Mouse (Mus musculus): ENCODE measurements around the gene Chrdl2. TPM values are rescaled to one million over a fixed set of nuclear protein-coding genes. Genes with fewer than 3 reads are reported as not detected.
A peak's percentile ranks its signal among the peaks of the same experiment; 100 is the strongest.
"Not testable (repeated sequence)": the region's sequence is repeated elsewhere in the genome, so short reads cannot be mapped to it uniquely, and the experiment has no call there.

The Chrdl2 gene
- polyA plus RNA-seq, 1 experiment, result 0.15 TPM

- peaks cover 45% of the 10 kb centered on the region for H3K4me1 ChIP-seq
- no peak overlapping the region for H3K4me3 ChIP-seq (replicated peaks)
- TF ChIP-seq GATA1 (IDR thresholded peaks at IDR 0.05; ENCODE audit: borderline replicate concordance, low read length) (no peak), FLI1 (IDR thresholded peaks at IDR 0.05; ENCODE audit: low read length) (no peak)
- H3K9me3 ChIP-seq, result 0 out of 2 replicates have a peak, but pooled peaks cover 3% of the 10 kb centered on the region
- no peaks in the 10 kb centered on the region for H3K27me3 ChIP-seq (replicated peaks)
- H3K36me3 ChIP-seq (replicated peaks; ENCODE audit: low read length), result peaks cover 40% of the 10 kb centered on the region
Observed at GRCm38 (mm10) chr7:99969151-99969550, 36.8 kb upstream of the Chrdl2 start.

GRCm38 (mm10) chr7:99971926-99972325 lies 34.0 kb upstream of the Chrdl2 start:
- Histone ChIP-seq H3K36me3 (replicated peaks; ENCODE audit: low read length) (peaks cover 26% of the 10 kb centered on the region), H3K27me3 (replicated peaks) (no peaks in the 10 kb centered on the region), H3K4me1 (peaks cover 42% of the 10 kb centered on the region), H3K9me3 (0 out of 2 replicates have a peak, but pooled peaks cover 3% of the 10 kb centered on the region), H3K4me3 (replicated peaks) (no peak overlapping the region)
- no peak for TF ChIP-seq FLI1 (IDR thresholded peaks at IDR 0.05; ENCODE audit: low read length)
- TF ChIP-seq GATA1 (IDR thresholded peaks at IDR 0.05; ENCODE audit: borderline replicate concordance, low read length), result no peak

- Histone ChIP-seq H3K36me3 (replicated peaks; ENCODE audit: low read length) (peaks cover 21% of the 10 kb centered on the region), H3K4me1 (peaks cover 37% of the 10 kb centered on the region)
- H3K4me3 ChIP-seq (replicated peaks); H3K9me3 ChIP-seq; H3K27me3 ChIP-seq (replicated peaks): not testable (repeated sequence)
Observed at GRCm38 (mm10) chr7:99972912-99973311, 33.1 kb upstream of the Chrdl2 start.

- no peak for TF ChIP-seq GATA1 (IDR thresholded peaks at IDR 0.05; ENCODE audit: borderline replicate concordance, low read length)
- TF ChIP-seq FLI1 (IDR thresholded peaks at IDR 0.05; ENCODE audit: low read length), result no peak
- Histone ChIP-seq H3K4me3 (replicated peaks) (no peak overlapping the region), H3K36me3 (replicated peaks; ENCODE audit: low read length) (peaks cover 11% of the 10 kb centered on the region), H3K9me3 (no peaks in the 10 kb centered on the region), H3K4me1 (peaks cover 36% of the 10 kb centered on the region), H3K27me3 (replicated peaks) (no peaks in the 10 kb centered on the region)
Observed at GRCm38 (mm10) chr7:99974208-99974970, 31.6 kb upstream of the Chrdl2 start.

GRCm38 (mm10) chr7:99975819-99976575 lies 30.0 kb upstream of the Chrdl2 start:
- Histone ChIP-seq H3K9me3 (no peaks in the 10 kb centered on the region), H3K4me3 (replicated peaks) (peak overlapping the region; percentile 8), H3K4me1 (peaks cover 38% of the 10 kb centered on the region), H3K36me3 (replicated peaks; ENCODE audit: low read length) (peaks cover 11% of the 10 kb centered on the region), H3K27me3 (replicated peaks) (no peaks in the 10 kb centered on the region)
- TF ChIP-seq GATA1 (IDR thresholded peaks at IDR 0.05; ENCODE audit: borderline replicate concordance, low read length), result no peak
- TF ChIP-seq FLI1 (IDR thresholded peaks at IDR 0.05; ENCODE audit: low read length), result no peak

- H3K4me3 ChIP-seq (replicated peaks), result no peak overlapping the region
- H3K9me3 ChIP-seq, result peaks cover 4% of the 10 kb centered on the region; the same call in 1 of the 2 replicates
- peaks cover 8% of the 10 kb centered on the region for H3K36me3 ChIP-seq (replicated peaks; ENCODE audit: low read length)
- H3K4me1 ChIP-seq, result peaks cover 45% of the 10 kb centered on the region
- TF ChIP-seq GATA1 (IDR thresholded peaks at IDR 0.05; ENCODE audit: borderline replicate concordance, low read length) (no peak), FLI1 (IDR thresholded peaks at IDR 0.05; ENCODE audit: low read length) (no peak)
- peaks cover 1% of the 10 kb centered on the region for H3K27me3 ChIP-seq (replicated peaks)
Observed at GRCm38 (mm10) chr7:99978041-99978440, 27.9 kb upstream of the Chrdl2 start.

- TF ChIP-seq FLI1 (IDR thresholded peaks at IDR 0.05; ENCODE audit: low read length) (no peak), GATA1 (IDR thresholded peaks at IDR 0.05; ENCODE audit: borderline replicate concordance, low read length) (no peak)
- H3K9me3 ChIP-seq, result peaks cover 4% of the 10 kb centered on the region; the same call in 1 of the 2 replicates
- H3K4me1 ChIP-seq, result peaks cover 45% of the 10 kb centered on the region
- peaks cover 6% of the 10 kb centered on the region for H3K36me3 ChIP-seq (replicated peaks; ENCODE audit: low read length)
- H3K27me3 ChIP-seq (replicated peaks), result peaks cover 6% of the 10 kb centered on the region
- peak overlapping the region; percentile 95 for H3K4me3 ChIP-seq (replicated peaks)
Observed at GRCm38 (mm10) chr7:99979081-99979480, 26.9 kb upstream of the Chrdl2 start.

- no peak for TF ChIP-seq FLI1 (IDR thresholded peaks at IDR 0.05; ENCODE audit: low read length)
- H3K4me3 ChIP-seq (replicated peaks), result peak overlapping the region; percentile 95
- peaks cover 4% of the 10 kb centered on the region; the same call in 1 of the 2 replicates for H3K9me3 ChIP-seq
- H3K36me3 ChIP-seq (replicated peaks; ENCODE audit: low read length), result peaks cover 5% of the 10 kb centered on the region
- H3K27me3 ChIP-seq (replicated peaks), result peaks cover 8% of the 10 kb centered on the region
- H3K4me1 ChIP-seq, result peaks cover 45% of the 10 kb centered on the region
Observed at GRCm38 (mm10) chr7:99979546-99980131, 26.3 kb upstream of the Chrdl2 start.

- TF ChIP-seq GATA1 (IDR thresholded peaks at IDR 0.05; ENCODE audit: borderline replicate concordance, low read length) (no peak), FLI1 (IDR thresholded peaks at IDR 0.05; ENCODE audit: low read length) (no peak)
- H3K27me3 ChIP-seq (replicated peaks), result peaks cover 8% of the 10 kb centered on the region
Observed at GRCm38 (mm10) chr7:99980132-99980591, 25.8 kb upstream of the Chrdl2 start, which contains the start of gene Rnf169. TSS of gene Rnf169 (minus strand) at chr7:99980448.

More at GRCm38 (mm10) chr7:99980132-99980591, 25.8 kb upstream of the Chrdl2 start, which contains the start of gene Rnf169:
- H3K4me1 ChIP-seq, result peaks cover 47% of the 10 kb centered on the region
- H3K4me3 ChIP-seq (replicated peaks), result peak within 1 kb of the TSS; percentile 95
- peaks cover 5% of the 10 kb centered on the region for H3K36me3 ChIP-seq (replicated peaks; ENCODE audit: low read length)
- peaks cover 4% of the 10 kb centered on the region; the same call in 1 of the 2 replicates for H3K9me3 ChIP-seq

Data from megakaryocyte, embryonic 14.5 days (primary cell).